Mouse (Mus musculus) kidney, adult 2 months (tissue): ENCODE results near the gene Slc13a3.

Source experiments
- CTCF ChIP-seq: fragments of 200-500 bp; conservative IDR thresholded peaks from 2 replicates; pipeline ENCODE4 v1.5.1; 2011; ENCODE audit warnings: low read depth, mild to moderate bottlenecking, control low read depth, low read length, moderate library complexity, mixed read lengths; ENCODE audit not compliant: insufficient read depth, insufficient read length
- POLR2A ChIP-seq: fragments of 200-500 bp; IDR thresholded peaks from one replicate; pipeline ENCODE4 v1.6.1; 2011; ENCODE audit warnings: low read depth, low read length, control low read depth

GRCm38 (mm10) chr2:165370348-165370747, 102.7 kb downstream of the Slc13a3 start:
- TF ChIP-seq POLR2A (no peak), CTCF (no peak)
